ENCODE assay signal across 37 mouse cellular contexts in genomic region chr5:104224750-104225149, GRCm38 (mm10). TPM values are rescaled to one million over a fixed set of nuclear protein-coding genes. Genes with fewer than 3 reads are reported as not detected.
"Had no signal": no experiment of that assay in that cellular context is flagged by ENCODE, and none has a peak within 500 bp of the region (broad histone marks: within the 10 kb centered on the region; RNA-seq: fewer than 3 reads in every experiment).

No protein-coding gene starts in this region.

- H3K36me3 ChIP-seq: embryonic facial prominence, embryonic 10.5 days; embryonic facial prominence, embryonic 12.5 days; embryonic facial prominence, embryonic 13.5 days; embryonic facial prominence, embryonic 15.5 days; forebrain, embryonic 10.5 days; forebrain, embryonic 12.5 days; forebrain, embryonic 15.5 days had no signal

- ATAC-seq: forebrain, embryonic 13.5 days; forebrain, embryonic 14.5 days; forebrain, embryonic 15.5 days; forebrain, embryonic 16.5 days; forebrain, postnatal 0 days had no signal

- H3K9ac ChIP-seq: embryonic facial prominence, embryonic 12.5 days; embryonic facial prominence, embryonic 13.5 days; embryonic facial prominence, embryonic 15.5 days; forebrain, embryonic 12.5 days; forebrain, embryonic 13.5 days; forebrain, embryonic 15.5 days; forebrain, postnatal 0 days had no signal

- H3K27ac ChIP-seq: embryonic facial prominence, embryonic 10.5 days; embryonic facial prominence, embryonic 12.5 days; embryonic facial prominence, embryonic 13.5 days; embryonic facial prominence, embryonic 15.5 days; forebrain, embryonic 10.5 days; forebrain, embryonic 12.5 days; forebrain, embryonic 13.5 days; forebrain, embryonic 15.5 days; gastrocnemius, adult 2 months; heart, adult 2 months had no signal

- H3K4me3 ChIP-seq: embryonic facial prominence, embryonic 10.5 days; embryonic facial prominence, embryonic 12.5 days; embryonic facial prominence, embryonic 13.5 days; embryonic facial prominence, embryonic 15.5 days; erythroblast, embryonic 14.5 days; forebrain, embryonic 10.5 days; forebrain, embryonic 12.5 days; forebrain, embryonic 13.5 days; forebrain, embryonic 15.5 days; gastrocnemius, adult 2 months; heart, adult 2 months had no signal

- H3K4me2 ChIP-seq: embryonic facial prominence, embryonic 12.5 days; embryonic facial prominence, embryonic 13.5 days; embryonic facial prominence, embryonic 15.5 days; forebrain, embryonic 12.5 days; forebrain, embryonic 13.5 days; forebrain, embryonic 15.5 days had no signal

- DNase-seq: cerebellum, adult 2 months; cerebellum, adult 8-10 months; cerebellum, adult 9-10 months; cerebellum, postnatal 10 days; cerebellum, postnatal 14 days; cerebellum, postnatal 36 days; embryo, embryonic 11 days; forebrain, postnatal 0 days; gastrocnemius, adult 2 months; gastrocnemius, postnatal 10 days; gastrocnemius, postnatal 14 days; gastrocnemius, postnatal 25 days; gastrocnemius, postnatal 36 days; heart, adult 11 months; heart, adult 18-20 months; heart, adult 2 months had no signal

- H3K27me3 ChIP-seq: embryonic facial prominence, embryonic 12.5 days; embryonic facial prominence, embryonic 13.5 days; embryonic facial prominence, embryonic 15.5 days; forebrain, embryonic 12.5 days; forebrain, embryonic 13.5 days; forebrain, embryonic 15.5 days had no signal

- H3K4me1 ChIP-seq: embryonic facial prominence, embryonic 10.5 days; embryonic facial prominence, embryonic 12.5 days; embryonic facial prominence, embryonic 13.5 days; embryonic facial prominence, embryonic 15.5 days; forebrain, embryonic 12.5 days; forebrain, embryonic 13.5 days; forebrain, embryonic 15.5 days had no signal

- H3K9me3 ChIP-seq: embryonic facial prominence, embryonic 10.5 days; embryonic facial prominence, embryonic 12.5 days; embryonic facial prominence, embryonic 13.5 days; embryonic facial prominence, embryonic 15.5 days; forebrain, embryonic 10.5 days; forebrain, embryonic 12.5 days; forebrain, embryonic 13.5 days; forebrain, embryonic 15.5 days had no signal

RNA-seq across cellular contexts. Expression of gene Dmp1, which starts 22.3 kb away (rescaled TPM):
- total RNA-seq: common myeloid progenitor, adult 5-6 weeks; granulocyte monocyte progenitor cell, adult 5-6 weeks; heart, adult 18-20 months; heart, adult 2 months; heart, adult 8-10 months had no signal
- polyA plus RNA-seq: erythroblast, embryonic 14.5 days; gonadal fat pad, adult 2 months; heart, adult 2 months had no signal

RNA-seq across cellular contexts. Expression of gene Dspp, which starts 54.2 kb away (rescaled TPM):
- total RNA-seq: common myeloid progenitor, adult 5-6 weeks; forebrain, postnatal 0 days; gastrocnemius, adult 18-20 months; gastrocnemius, adult 2 months; gastrocnemius, adult 8-10 months; gastrocnemius, postnatal 10 days; gastrocnemius, postnatal 14 days; gastrocnemius, postnatal 25 days; gastrocnemius, postnatal 36 days; gastrocnemius, postnatal 4 days; granulocyte monocyte progenitor cell, adult 5-6 weeks; heart, adult 18-20 months; heart, adult 2 months; heart, adult 8-10 months had no signal
- polyA plus RNA-seq: embryonic facial prominence, embryonic 10.5 days; embryonic facial prominence, embryonic 11.5 days; embryonic facial prominence, embryonic 12.5 days; embryonic facial prominence, embryonic 14.5 days; embryonic facial prominence, embryonic 15.5 days; erythroblast, embryonic 14.5 days; forebrain, embryonic 10.5 days; forebrain, embryonic 11.5 days; forebrain, embryonic 12.5 days; forebrain, embryonic 13.5 days; forebrain, embryonic 14.5 days; forebrain, postnatal 0 days; gonadal fat pad, adult 2 months; heart, adult 2 months had no signal
